Mouse (Mus musculus): Measurements from ENCODE around the gene Sept14. TPM values are rescaled to one million over a fixed set of nuclear protein-coding genes. Genes with fewer than 3 reads are reported as not detected.

Gene Sept14
- polyA plus RNA-seq, 1 experiment from 2014 or later: not detected

DNA sequence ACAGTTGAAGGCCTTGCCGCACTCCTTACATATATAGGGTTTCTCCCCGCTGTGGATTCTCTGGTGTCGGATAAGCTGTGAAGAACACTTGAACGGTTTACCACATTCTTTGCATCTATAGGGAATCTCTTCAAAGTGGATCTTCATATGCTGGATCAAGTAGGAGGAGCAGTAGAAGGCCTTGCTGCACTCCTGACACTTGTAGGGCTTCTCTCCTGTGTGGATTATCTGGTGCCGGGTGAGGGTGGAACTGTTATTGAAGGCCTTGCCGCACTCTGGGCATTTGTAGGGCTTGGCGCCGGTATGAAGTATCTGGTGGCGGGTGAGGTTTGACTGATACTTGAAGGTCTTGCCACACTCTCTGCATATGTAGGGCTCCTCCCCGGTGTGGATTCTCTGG, 51.3 kb downstream of the Sept14 start:
- peaks cover 23% of the 10 kb centered on the region for H3K36me3 ChIP-seq (ENCODE audit: control insufficient read depth, insufficient read depth)
- H3K4me3 ChIP-seq (replicated peaks; ENCODE audit: low read length): no peak overlapping the region
- 98% methylated on average over 10 of the region's 10 CpGs for WGBS
- no peak overlapping the region for H3K27ac ChIP-seq (ENCODE audit: low read length)
- H3K4me2 ChIP-seq (ENCODE audit: low read length): no peak overlapping the region
- no peaks in the 10 kb centered on the region for H3K27me3 ChIP-seq (replicated peaks; ENCODE audit: control insufficient read depth, insufficient read depth, low read length)
- no peak for ATAC-seq
- no peaks in the 10 kb centered on the region for H3K4me1 ChIP-seq (replicated peaks; ENCODE audit: control insufficient read depth, insufficient read depth, low read length)
- H3K9me3 ChIP-seq (ENCODE audit: control insufficient read depth, low read length): no peaks in the 10 kb centered on the region
- no peak overlapping the region for H3K9ac ChIP-seq (replicated peaks; ENCODE audit: low read depth, low read length)

DNA sequence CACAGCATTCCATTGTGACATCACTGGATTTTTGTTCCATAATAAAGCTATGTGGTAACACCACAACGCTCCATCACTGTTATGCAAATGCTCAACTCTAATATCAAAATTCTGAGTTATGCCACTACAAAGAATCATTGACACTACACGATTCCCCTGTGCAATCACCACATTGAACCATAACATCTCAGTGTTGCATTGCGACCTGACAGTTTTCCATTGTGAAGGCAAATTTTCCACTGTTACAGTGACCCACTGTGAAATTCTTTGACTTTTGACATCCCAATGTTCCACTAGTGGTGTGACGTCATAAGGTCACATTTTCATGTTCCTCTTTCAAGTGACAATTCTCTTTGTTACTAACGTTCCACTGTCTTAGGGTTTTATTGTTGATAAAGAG, 57.5 kb downstream of the Sept14 start:
- H3K27me3 ChIP-seq (replicated peaks; ENCODE audit: control insufficient read depth, insufficient read depth, low read length): no peaks in the 10 kb centered on the region
- no peaks in the 10 kb centered on the region for H3K4me1 ChIP-seq (replicated peaks; ENCODE audit: control insufficient read depth, insufficient read depth, low read length)
- H3K4me3 ChIP-seq (replicated peaks; ENCODE audit: low read length): no peak overlapping the region
- no peak overlapping the region for H3K4me2 ChIP-seq (ENCODE audit: low read length)
- H3K27ac ChIP-seq (ENCODE audit: low read length): no peak overlapping the region
- no peak for ATAC-seq
- H3K9me3 ChIP-seq (ENCODE audit: control insufficient read depth, low read length): no peaks in the 10 kb centered on the region
- H3K9ac ChIP-seq (replicated peaks; ENCODE audit: low read depth, low read length): no peak overlapping the region
- WGBS: 96% methylated on average over 5 of the region's 5 CpGs
- peaks cover 3% of the 10 kb centered on the region for H3K36me3 ChIP-seq (ENCODE audit: control insufficient read depth, insufficient read depth)

Other genes with a start within 250 kb of the Sept14 start
- 55.4 and 56.3 TPM in 2 replicates for gene Sfswap, start 207.3 kb downstream of the Sept14 start, polyA plus RNA-seq (2015; fragmentation: Nextera tagmentation; extraction: Ambion mirVana)
- 17.7 and 20.2 TPM in 2 replicates for gene Mmp17, start 124.3 kb downstream of the Sept14 start, polyA plus RNA-seq (2015; fragmentation: Nextera tagmentation; extraction: Ambion mirVana)
- gene Zfp11, start 38.4 kb downstream of the Sept14 start, polyA plus RNA-seq (2015; fragmentation: Nextera tagmentation; extraction: Ambion mirVana): 9.4 and 10.4 TPM in 2 replicates
- gene Mrps17, start 7.0 kb upstream of the Sept14 start, polyA plus RNA-seq (2015; fragmentation: Nextera tagmentation; extraction: Ambion mirVana): 177 and 190 TPM in 2 replicates
- gene Nipsnap2, start 16.6 kb upstream of the Sept14 start, polyA plus RNA-seq (2015; fragmentation: Nextera tagmentation; extraction: Ambion mirVana): 74.0 and 77.2 TPM in 2 replicates
- gene Psph, start 78.9 kb upstream of the Sept14 start, polyA plus RNA-seq (2015; fragmentation: Nextera tagmentation; extraction: Ambion mirVana): 42.3 and 42.9 TPM in 2 replicates
- 25.8 and 29.5 TPM in 2 replicates for gene Sumf2, start 138.5 kb upstream of the Sept14 start, polyA plus RNA-seq (2015; fragmentation: Nextera tagmentation; extraction: Ambion mirVana)
- gene Chchd2, start 179.0 kb upstream of the Sept14 start, polyA plus RNA-seq (2015; fragmentation: Nextera tagmentation; extraction: Ambion mirVana): 801 and 835 TPM in 2 replicates
- gene Zbed5, start 187.2 kb upstream of the Sept14 start, polyA plus RNA-seq (2015; fragmentation: Nextera tagmentation; extraction: Ambion mirVana): 19.9 and 21.4 TPM in 2 replicates
- gene Phkg1, start 190.0 kb upstream of the Sept14 start, polyA plus RNA-seq (2015; fragmentation: Nextera tagmentation; extraction: Ambion mirVana): 0.43 and 0.62 TPM in 2 replicates
- gene Nupr1l, start 200.0 kb upstream of the Sept14 start, polyA plus RNA-seq (2015; fragmentation: Nextera tagmentation; extraction: Ambion mirVana): 4.1 and 5.1 TPM in 2 replicates
- gene Vkorc1l1, start 233.5 kb upstream of the Sept14 start, polyA plus RNA-seq (2015; fragmentation: Nextera tagmentation; extraction: Ambion mirVana): 28.7 and 34.2 TPM in 2 replicates

All from forebrain, embryonic 16.5 days (tissue).